Mouse (Mus musculus): ENCODE measurements around the gene Gm3127. TPM values are rescaled to one million over a fixed set of nuclear protein-coding genes. Genes with fewer than 3 reads are reported as not detected.
A peak's percentile ranks its signal among the peaks of the same experiment; 100 is the strongest.
"Not testable (repeated sequence)": the region's sequence is repeated elsewhere in the genome, so short reads cannot be mapped to it uniquely, and the experiment has no call there.

The Gm3127 gene
- not detected in 2 replicates for polyA plus RNA-seq (2016; fragmentation: Nextera tagmentation; extraction: Ambion mirVana)

- not testable (repeated sequence) for H3K4me2 ChIP-seq (replicated peaks); H3K27ac ChIP-seq; H3K9me3 ChIP-seq (replicated peaks); H3K4me1 ChIP-seq; H3K4me3 ChIP-seq; ATAC-seq (ENCODE audit: low FRiP score); H3K36me3 ChIP-seq; H3K27me3 ChIP-seq; H3K9ac ChIP-seq
- 79% methylated on average over 1 of the region's 2 CpGs for WGBS
These were observed at the start of gene Gm3127 for GRCm38 (mm10) chr14:4164730-4165129. TSS of gene Gm3127 (plus strand) at chr14:4165030.

GRCm38 (mm10) chr14:4141646-4142045, 23.2 kb upstream of the Gm3127 start:
- not testable (repeated sequence) for H3K9ac ChIP-seq; H3K4me2 ChIP-seq (replicated peaks); H3K36me3 ChIP-seq; H3K4me1 ChIP-seq; H3K27me3 ChIP-seq; ATAC-seq (ENCODE audit: low FRiP score); H3K9me3 ChIP-seq (replicated peaks); H3K4me3 ChIP-seq; H3K27ac ChIP-seq
- 86% methylated on average over 4 of the region's 4 CpGs for WGBS

- not testable (repeated sequence) for ATAC-seq (ENCODE audit: low FRiP score); H3K4me1 ChIP-seq; H3K27me3 ChIP-seq; H3K9me3 ChIP-seq (replicated peaks); H3K36me3 ChIP-seq; H3K27ac ChIP-seq
- peak overlapping the region; percentile 66 for H3K4me2 ChIP-seq (replicated peaks)
- peak overlapping the region; percentile 43; the same call in 1 of the 2 replicates for H3K9ac ChIP-seq
- 11% methylated on average over 11 of the region's 14 CpGs for WGBS
- H3K4me3 ChIP-seq, result peak overlapping the region; percentile 39
These were observed 17.2 kb downstream of the Gm3127 start for GRCm38 (mm10) chr14:4182030-4182429.

- H3K27me3 ChIP-seq; H3K9me3 ChIP-seq (replicated peaks); H3K27ac ChIP-seq; ATAC-seq (ENCODE audit: low FRiP score); H3K36me3 ChIP-seq; H3K4me1 ChIP-seq: not testable (repeated sequence)
- 18% methylated on average over 28 of the region's 59 CpGs for WGBS
- H3K4me3 ChIP-seq, result peak within 1 kb of the TSS; percentile 39
- peak within 1 kb of the TSS; percentile 43 for H3K9ac ChIP-seq
- peak within 1 kb of the TSS; percentile 66 for H3K4me2 ChIP-seq (replicated peaks)
These were observed 17.8 kb downstream of the Gm3127 start, which contains the start of gene Gm2974 for GRCm38 (mm10) chr14:4182491-4183210. TSS of gene Gm2974 (plus strand) at chr14:4182576.

- ATAC-seq (ENCODE audit: low FRiP score); H3K9me3 ChIP-seq (replicated peaks); H3K9ac ChIP-seq; H3K36me3 ChIP-seq; H3K27ac ChIP-seq; H3K4me3 ChIP-seq; H3K27me3 ChIP-seq; H3K4me1 ChIP-seq; H3K4me2 ChIP-seq (replicated peaks): not testable (repeated sequence)
- WGBS, result 37% methylated on average over 7 of the region's 10 CpGs
These were observed 18.5 kb downstream of the Gm3127 start for GRCm38 (mm10) chr14:4183375-4183774.

Other genes starting within 250 kb of the Gm3127 start
- not detected in 2 replicates for gene Gm3029, start 233.3 kb upstream of the Gm3127 start, polyA plus RNA-seq (2016; fragmentation: Nextera tagmentation; extraction: Ambion mirVana)
- 0.16 and 0.31 TPM in 2 replicates for gene Gm3095, start 201.5 kb upstream of the Gm3127 start, polyA plus RNA-seq (2016; fragmentation: Nextera tagmentation; extraction: Ambion mirVana)
- not detected in 2 replicates for gene Gm3099, start 166.6 kb upstream of the Gm3127 start, polyA plus RNA-seq (2016; fragmentation: Nextera tagmentation; extraction: Ambion mirVana)
- gene Gm5796, start 141.1 kb upstream of the Gm3127 start, polyA plus RNA-seq (2016; fragmentation: Nextera tagmentation; extraction: Ambion mirVana), result 0.53 and 0.72 TPM in 2 replicates
- not detected in 2 replicates for gene Gm3115, start 80.9 kb upstream of the Gm3127 start, polyA plus RNA-seq (2016; fragmentation: Nextera tagmentation; extraction: Ambion mirVana)
- 0.87 and 0.89 TPM in 2 replicates for gene Gm8108, start 54.5 kb upstream of the Gm3127 start, polyA plus RNA-seq (2016; fragmentation: Nextera tagmentation; extraction: Ambion mirVana)
- gene Gm2974, start 17.5 kb downstream of the Gm3127 start, polyA plus RNA-seq (2016; fragmentation: Nextera tagmentation; extraction: Ambion mirVana), result 1.6 and 2.2 TPM in 2 replicates
- gene Gm3138, start 84.6 kb downstream of the Gm3127 start, polyA plus RNA-seq (2016; fragmentation: Nextera tagmentation; extraction: Ambion mirVana), result not detected in 2 replicates
- not detected in 2 replicates for gene Gm3149, start 152.3 kb downstream of the Gm3127 start, polyA plus RNA-seq (2016; fragmentation: Nextera tagmentation; extraction: Ambion mirVana)
- gene 2610042L04Rik, start 169.7 kb downstream of the Gm3127 start, polyA plus RNA-seq (2016; fragmentation: Nextera tagmentation; extraction: Ambion mirVana), result 0.94 and 1.4 TPM in 2 replicates
- gene Gm3159, start 232.5 kb downstream of the Gm3127 start, polyA plus RNA-seq (2016; fragmentation: Nextera tagmentation; extraction: Ambion mirVana), result not detected in 2 replicates

Measured in hindbrain, embryonic 12.5 days (tissue).